In genomic region chr9:56891517-56892011, GRCm38 (mm10) we compare ENCODE assay signal across 8 mouse cellular contexts. TPM values are rescaled to one million over a fixed set of nuclear protein-coding genes. Genes with fewer than 3 reads are reported as not detected.
DNase-seq lines count a peak whose midpoint lies in the region; ATAC-seq lines count a peak whose summit lies in the region.

No protein-coding gene starts in this region.

- H3K27ac ChIP-seq in limb, embryonic 13.5 days = no peak overlapping the region
- H3K27ac ChIP-seq in midbrain, embryonic 14.5 days (replicated peaks; ENCODE audit: low read depth, low read length) = no peak overlapping the region
- H3K27ac ChIP-seq in stomach, embryonic 14.5 days (ENCODE audit: low read length) = no peak overlapping the region

- WGBS in limb, embryonic 13.5 days = 33% methylated on average over 12 of the region's 12 CpGs
- WGBS in midbrain, embryonic 14.5 days = 28% methylated on average over 12 of the region's 12 CpGs
- WGBS in stomach, embryonic 14.5 days = 34% methylated on average over 12 of the region's 12 CpGs

- DNase-seq in 3134 (ENCODE audit: extremely low read depth, insufficient read length, low spot score) = peak; percentile 63
- peak; percentile 52 to 67 for DNase-seq in adrenal gland, adult 18-20 months (ENCODE audit: low spot score in 2 of 2)
- peak; percentile 75 for DNase-seq in embryo, embryonic 11.5 days (ENCODE audit: low read depth, low spot score)
- peak; percentile 71 to 81 for DNase-seq in heart, adult 9 months (ENCODE audit: low spot score in 2 of 2)
- peak; percentile 68 to 70 for DNase-seq in kidney, adult 8-10 months
- DNase-seq in midbrain, embryonic 14.5 days = peak; percentile 92

- peaks cover 14% of the 10 kb centered on the region for H3K4me1 ChIP-seq in limb, embryonic 13.5 days
- H3K4me1 ChIP-seq in midbrain, embryonic 14.5 days (ENCODE audit: control insufficient read depth, insufficient read depth, low read length) = 0 out of 2 replicates have a peak, but pooled peaks cover 7% of the 10 kb centered on the region
- H3K4me1 ChIP-seq in stomach, embryonic 14.5 days (ENCODE audit: control insufficient read depth, insufficient read depth, low read length) = 0 out of 2 replicates have a peak, but pooled peaks cover 5% of the 10 kb centered on the region

- H3K36me3 ChIP-seq in limb, embryonic 13.5 days = peaks cover 81% of the 10 kb centered on the region
- H3K36me3 ChIP-seq in midbrain, embryonic 14.5 days (ENCODE audit: control insufficient read depth, insufficient read depth, low read length) = no peaks in the 10 kb centered on the region
- peaks cover 29% of the 10 kb centered on the region for H3K36me3 ChIP-seq in stomach, embryonic 14.5 days (ENCODE audit: control insufficient read depth, insufficient read depth, low read length)

- H3K27me3 ChIP-seq in limb, embryonic 13.5 days = peaks cover 3% of the 10 kb centered on the region; the same call in 1 of the 2 replicates
- no peaks in the 10 kb centered on the region for H3K27me3 ChIP-seq in midbrain, embryonic 14.5 days (ENCODE audit: control insufficient read depth, insufficient read depth, low read length)
- no peaks in the 10 kb centered on the region for H3K27me3 ChIP-seq in stomach, embryonic 14.5 days (ENCODE audit: control insufficient read depth, insufficient read depth, low read length)

- H3K9me3 ChIP-seq in limb, embryonic 13.5 days = no peaks in the 10 kb centered on the region
- no peaks in the 10 kb centered on the region for H3K9me3 ChIP-seq in midbrain, embryonic 14.5 days (ENCODE audit: control insufficient read depth, low read length)
- H3K9me3 ChIP-seq in stomach, embryonic 14.5 days (ENCODE audit: control insufficient read depth, low read depth, low read length) = no peaks in the 10 kb centered on the region

- peak overlapping the region; percentile 56 for H3K9ac ChIP-seq in limb, embryonic 13.5 days
- H3K9ac ChIP-seq in midbrain, embryonic 14.5 days (replicated peaks; ENCODE audit: low read length) = no peak overlapping the region; the same call in 1 of the 2 replicates
- H3K9ac ChIP-seq in stomach, embryonic 14.5 days (replicated peaks; ENCODE audit: low read depth, low read length) = no peak overlapping the region

- peak; percentile 45; the same call in 1 of the 2 replicates for ATAC-seq in limb, embryonic 13.5 days (ENCODE audit: low FRiP score, low read depth)
- peak; percentile 67; the same call in 1 of the 2 replicates for ATAC-seq in midbrain, embryonic 14.5 days (ENCODE audit: low FRiP score, low TSS enrichment)
- peak; percentile 35; the same call in 1 of the 2 replicates for ATAC-seq in stomach, embryonic 14.5 days (ENCODE audit: insufficient number of reproducible peaks, insufficient read depth, low FRiP score, low read depth)

- peak overlapping the region; percentile 44 for H3K4me2 ChIP-seq in limb, embryonic 13.5 days (replicated peaks)
- peak overlapping the region; percentile 38 for H3K4me2 ChIP-seq in midbrain, embryonic 14.5 days (ENCODE audit: low read length)
- H3K4me2 ChIP-seq in stomach, embryonic 14.5 days (replicated peaks; ENCODE audit: low read depth, low read length) = no peak overlapping the region; the same call in 1 of the 2 replicates

- H3K4me3 ChIP-seq in limb, embryonic 13.5 days = no peak overlapping the region
- 0 out of 2 replicates have a peak overlapping the region, but pooled peaks have one; percentile 12 for H3K4me3 ChIP-seq in midbrain, embryonic 14.5 days (replicated peaks; ENCODE audit: low read depth, low read length)
- no peak overlapping the region for H3K4me3 ChIP-seq in stomach, embryonic 14.5 days (ENCODE audit: low read depth, low read length)

RNA-seq across cellular contexts. Expression of gene Cspg4, which starts 26.7 kb away (rescaled TPM):
- total RNA-seq in adrenal gland, adult 18-20 months (2021) = 10 to 100 TPM in 1 of 2 experiments, 1 to 10 TPM in 1; 7.3 to 19.1 TPM
- 38.3 and 41.1 TPM in 2 replicates for polyA plus RNA-seq in limb, embryonic 13.5 days (2015; fragmentation: Nextera tagmentation; extraction: Ambion mirVana)
- polyA plus RNA-seq in midbrain, embryonic 14.5 days (2014; fragmentation: Nextera tagmentation; extraction: Ambion mirVana) = 4.1 TPM in 2 replicates
- polyA plus RNA-seq in stomach, embryonic 14.5 days (2014; fragmentation: Nextera tagmentation; extraction: Ambion mirVana) = 16.1 and 17.5 TPM in 2 replicates

RNA-seq across cellular contexts. Expression of gene Odf3l1, which starts 27.1 kb away (rescaled TPM):
- total RNA-seq in adrenal gland, adult 18-20 months (2021) = 1 to 10 TPM in 1 of 2 experiments, under 1 TPM in 1; 0.66 to 6.0 TPM
- 0.27 and 0.94 TPM in 2 replicates for polyA plus RNA-seq in limb, embryonic 13.5 days (2015; fragmentation: Nextera tagmentation; extraction: Ambion mirVana)
- not detected in 2 replicates for polyA plus RNA-seq in midbrain, embryonic 14.5 days (2014; fragmentation: Nextera tagmentation; extraction: Ambion mirVana)
- 1.7 and 1.9 TPM in 2 replicates for polyA plus RNA-seq in stomach, embryonic 14.5 days (2014; fragmentation: Nextera tagmentation; extraction: Ambion mirVana)

RNA-seq across cellular contexts. Expression of gene Snx33, which starts 36.6 kb away (rescaled TPM):
- total RNA-seq in adrenal gland, adult 18-20 months (2021) = 10 to 100 TPM; 20.9 to 25.6 TPM
- 12.0 and 13.1 TPM in 2 replicates for polyA plus RNA-seq in limb, embryonic 13.5 days (2015; fragmentation: Nextera tagmentation; extraction: Ambion mirVana)
- polyA plus RNA-seq in midbrain, embryonic 14.5 days (2014; fragmentation: Nextera tagmentation; extraction: Ambion mirVana) = 1.6 and 2.5 TPM in 2 replicates
- 8.8 and 9.5 TPM in 2 replicates for polyA plus RNA-seq in stomach, embryonic 14.5 days (2014; fragmentation: Nextera tagmentation; extraction: Ambion mirVana)

RNA-seq across cellular contexts. Expression of gene Imp3, which starts 45.7 kb away (rescaled TPM):
- total RNA-seq in adrenal gland, adult 18-20 months (2021) = 10 to 100 TPM; 77.0 to 87.0 TPM
- 87.6 and 88.8 TPM in 2 replicates for polyA plus RNA-seq in limb, embryonic 13.5 days (2015; fragmentation: Nextera tagmentation; extraction: Ambion mirVana)
- polyA plus RNA-seq in midbrain, embryonic 14.5 days (2014; fragmentation: Nextera tagmentation; extraction: Ambion mirVana) = 69.6 and 84.5 TPM in 2 replicates
- 76.8 and 78.1 TPM in 2 replicates for polyA plus RNA-seq in stomach, embryonic 14.5 days (2014; fragmentation: Nextera tagmentation; extraction: Ambion mirVana)

RNA-seq across cellular contexts. Expression of gene Snupn, which starts 59.1 kb away (rescaled TPM):
- total RNA-seq in adrenal gland, adult 18-20 months (2021) = 10 to 100 TPM; 14.4 to 15.2 TPM
- 29.2 and 29.3 TPM in 2 replicates for polyA plus RNA-seq in limb, embryonic 13.5 days (2015; fragmentation: Nextera tagmentation; extraction: Ambion mirVana)
- 22.8 and 24.1 TPM in 2 replicates for polyA plus RNA-seq in midbrain, embryonic 14.5 days (2014; fragmentation: Nextera tagmentation; extraction: Ambion mirVana)
- 19.5 and 21.9 TPM in 2 replicates for polyA plus RNA-seq in stomach, embryonic 14.5 days (2014; fragmentation: Nextera tagmentation; extraction: Ambion mirVana)
